Mouse (Mus musculus) urinary bladder, postnatal 4 days (tissue): Measurements from ENCODE around the gene Smoc1.

Experiments used
- DNase-seq, 2 experiments: peaks; one replicate each; pipeline ENCODE4 v3.0.0; 2021 to 2022; ENCODE audit warnings: low spot score in 2 of 2

Gene Smoc1

DNA sequence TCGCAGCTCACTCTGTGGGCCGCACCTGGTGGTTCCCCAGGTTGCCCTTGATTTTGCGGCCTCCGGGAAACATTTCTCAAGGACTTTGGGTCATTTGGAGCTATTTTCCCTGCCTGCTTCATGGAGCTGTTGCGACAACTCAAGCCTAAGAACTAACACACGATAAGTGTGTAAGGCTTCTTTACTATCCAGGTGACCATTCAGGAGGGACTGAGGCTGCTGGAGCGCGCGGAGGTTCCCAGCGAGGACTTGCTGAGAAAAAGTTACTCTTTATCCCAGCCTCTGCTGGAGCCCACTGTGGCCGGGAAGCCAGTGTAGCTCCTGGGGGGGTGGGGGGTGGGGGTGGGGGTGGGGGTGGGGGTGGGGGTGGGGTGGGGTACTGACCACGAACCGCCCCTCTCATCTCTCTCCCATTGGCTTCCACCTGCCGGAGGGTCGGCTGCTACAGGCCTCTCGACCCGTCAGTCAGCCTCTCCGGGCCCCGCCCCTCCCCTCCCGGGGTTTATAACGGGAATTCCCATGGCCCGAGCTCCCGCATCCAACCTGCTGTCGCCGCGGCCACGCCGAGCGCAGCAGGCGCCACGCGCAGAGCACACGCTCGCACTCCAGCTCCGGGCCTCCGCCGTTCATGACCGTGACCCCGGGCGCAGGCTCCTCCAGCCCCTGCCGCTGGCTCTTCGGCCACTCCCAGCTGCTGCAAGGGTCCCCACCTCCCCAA, at the start of gene Smoc1:
TSS of gene Smoc1 (plus strand) at position 532 of the 718 bp plus-strand sequence.
- DNase-seq, result peak; percentile 64 to 65

DNA sequence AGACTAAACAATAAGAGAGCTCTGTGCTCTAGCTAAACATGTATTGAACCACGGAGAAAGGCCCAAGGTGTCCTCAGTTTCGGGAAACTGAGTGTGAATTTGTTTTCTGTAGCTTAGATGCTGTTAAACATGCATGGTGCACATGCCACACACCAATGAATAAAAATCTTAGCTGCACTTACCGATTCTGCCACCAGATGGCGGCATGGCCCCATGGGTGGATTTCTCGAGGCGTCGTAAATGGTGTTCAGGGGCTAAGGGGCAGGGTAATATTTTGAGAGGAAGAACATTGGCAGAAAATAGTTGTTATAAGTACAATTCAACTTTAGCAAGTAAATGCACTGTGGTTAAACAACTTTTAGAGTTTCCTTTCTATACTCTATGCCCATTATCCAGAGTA, 44.3 kb upstream of the Smoc1 start:
- DNase-seq, result peak; percentile 35 to 76

GRCm38 (mm10) chr12:80983695-80984094, 42.9 kb upstream of the Smoc1 start:
- peak in 1 of 2 experiments; percentile 52 for DNase-seq

- DNase-seq, result no peak
Measured at GRCm38 (mm10) chr12:80986628-80987027, 40.0 kb upstream of the Smoc1 start.

GRCm38 (mm10) chr12:80988286-80988685, 38.3 kb upstream of the Smoc1 start:
- peak in 1 of 2 experiments; percentile 29 for DNase-seq

DNA sequence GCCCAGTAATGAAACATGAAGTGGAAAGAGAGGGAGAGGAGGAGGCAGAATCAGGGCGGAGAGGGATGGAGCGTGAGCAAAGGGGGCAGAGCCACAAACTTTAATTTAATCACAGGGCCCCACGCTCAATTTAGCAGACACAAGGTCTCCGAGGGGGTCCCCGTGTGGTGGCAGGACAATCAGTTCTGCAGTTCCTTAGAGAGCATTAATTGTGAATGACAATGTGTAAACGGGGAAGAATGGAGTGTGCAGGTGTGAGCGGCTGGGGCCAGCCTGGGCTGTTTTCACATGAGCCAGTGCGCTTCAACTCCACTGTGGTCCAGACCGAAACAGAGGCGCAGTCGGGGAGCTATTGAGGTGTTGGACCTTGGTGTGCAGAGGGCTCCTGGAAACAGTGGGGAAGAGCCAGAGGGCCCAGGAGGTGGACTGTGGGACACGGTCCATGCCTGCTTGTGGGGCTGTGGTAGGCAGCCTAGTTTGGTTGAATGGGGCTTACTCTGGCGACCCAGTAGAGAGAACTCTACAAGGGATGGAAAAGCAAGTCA, 35.6 kb upstream of the Smoc1 start:
- DNase-seq, result peak in 1 of 2 experiments; percentile 55

- DNase-seq, result peak in 1 of 2 experiments; percentile 52
Measured at GRCm38 (mm10) chr12:80991806-80992205, 34.8 kb upstream of the Smoc1 start.

GRCm38 (mm10) chr12:80992540-80993122, 34.0 kb upstream of the Smoc1 start:
- DNase-seq, result peak in 1 of 2 experiments; percentile 28

DNA sequence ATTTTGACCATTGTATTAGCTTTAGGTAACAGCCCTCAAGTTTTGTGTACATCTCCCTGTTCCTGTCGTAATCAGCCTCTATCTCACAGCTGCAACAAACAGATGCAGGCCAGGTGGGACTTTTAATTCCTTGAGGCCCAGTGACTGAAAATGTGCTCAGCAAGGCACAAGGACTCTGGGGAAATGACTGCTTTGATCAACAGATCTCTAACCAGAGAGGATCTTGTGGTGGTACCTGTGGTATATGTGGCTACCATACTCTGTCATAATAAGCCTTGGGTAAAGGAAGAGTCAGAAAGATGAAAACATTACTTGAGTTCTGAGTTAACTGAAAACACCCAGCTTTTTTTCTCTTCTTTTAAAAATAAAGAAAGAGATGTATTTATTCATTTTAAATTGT, 32.8 kb upstream of the Smoc1 start:
- DNase-seq, result peak in 1 of 2 experiments; percentile 26

DNA sequence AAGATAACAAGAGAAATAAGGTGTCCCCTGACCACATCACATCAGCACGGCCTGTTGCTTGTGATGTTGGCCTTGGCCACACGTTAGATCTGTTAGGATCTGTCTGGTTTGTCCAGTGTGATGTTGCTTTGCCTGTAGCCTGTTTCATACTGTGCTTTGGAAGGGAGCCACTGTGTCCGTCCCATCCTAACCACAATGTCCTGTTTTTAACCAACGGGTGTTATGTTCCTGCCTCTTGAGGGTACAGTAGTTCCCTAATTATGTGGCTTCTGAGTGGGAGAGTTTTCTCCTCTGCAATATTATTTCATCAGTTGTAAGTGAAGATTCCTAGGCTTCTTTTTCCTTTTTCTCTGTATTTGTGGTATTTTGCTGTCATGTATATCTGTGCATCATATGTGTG, 31.3 kb upstream of the Smoc1 start:
- no peak for DNase-seq

DNA sequence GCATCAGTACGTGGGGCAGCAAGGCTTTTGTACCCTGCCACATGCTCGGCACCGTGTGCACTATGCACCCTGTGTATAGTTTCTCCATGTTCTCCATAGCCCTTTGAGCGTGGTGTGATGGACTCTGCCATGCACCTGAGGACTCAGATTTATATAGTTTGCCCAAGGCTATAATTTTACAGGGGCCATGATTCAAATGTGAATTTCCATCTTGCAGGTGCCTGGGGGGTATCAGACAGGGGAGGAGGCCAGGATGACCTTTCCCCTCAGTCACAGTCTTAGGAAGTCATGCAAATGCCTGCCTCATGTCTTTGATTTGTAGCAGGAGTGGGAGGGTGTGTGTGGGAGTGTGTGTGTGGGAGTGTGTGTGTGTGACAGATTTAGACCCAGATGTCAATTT, 29.0 kb upstream of the Smoc1 start:
- DNase-seq, result no peak

- DNase-seq, result peak in 1 of 2 experiments; percentile 54
Measured at GRCm38 (mm10) chr12:80998528-80999221, 27.9 kb upstream of the Smoc1 start.

DNA sequence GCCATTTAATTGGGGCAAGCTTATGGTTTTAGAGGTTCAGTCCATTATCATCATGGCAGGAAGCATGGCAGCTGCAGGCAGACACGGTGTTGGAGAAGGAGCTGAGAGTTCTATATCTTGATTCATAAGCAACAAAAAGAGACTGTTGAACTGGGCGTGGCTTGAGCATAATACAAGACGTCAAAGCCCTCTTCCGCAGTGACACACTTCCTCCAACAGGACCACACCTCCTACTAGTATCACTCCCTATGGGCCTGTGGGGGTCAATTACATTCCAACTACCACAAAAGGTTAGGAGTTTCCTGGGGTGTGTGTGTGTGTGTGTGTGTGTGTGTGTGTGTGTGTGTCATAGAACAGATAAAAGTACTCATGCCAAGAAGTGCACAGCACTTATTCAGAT, 25.7 kb upstream of the Smoc1 start:
- peak in 1 of 2 experiments; percentile 34 for DNase-seq

DNA sequence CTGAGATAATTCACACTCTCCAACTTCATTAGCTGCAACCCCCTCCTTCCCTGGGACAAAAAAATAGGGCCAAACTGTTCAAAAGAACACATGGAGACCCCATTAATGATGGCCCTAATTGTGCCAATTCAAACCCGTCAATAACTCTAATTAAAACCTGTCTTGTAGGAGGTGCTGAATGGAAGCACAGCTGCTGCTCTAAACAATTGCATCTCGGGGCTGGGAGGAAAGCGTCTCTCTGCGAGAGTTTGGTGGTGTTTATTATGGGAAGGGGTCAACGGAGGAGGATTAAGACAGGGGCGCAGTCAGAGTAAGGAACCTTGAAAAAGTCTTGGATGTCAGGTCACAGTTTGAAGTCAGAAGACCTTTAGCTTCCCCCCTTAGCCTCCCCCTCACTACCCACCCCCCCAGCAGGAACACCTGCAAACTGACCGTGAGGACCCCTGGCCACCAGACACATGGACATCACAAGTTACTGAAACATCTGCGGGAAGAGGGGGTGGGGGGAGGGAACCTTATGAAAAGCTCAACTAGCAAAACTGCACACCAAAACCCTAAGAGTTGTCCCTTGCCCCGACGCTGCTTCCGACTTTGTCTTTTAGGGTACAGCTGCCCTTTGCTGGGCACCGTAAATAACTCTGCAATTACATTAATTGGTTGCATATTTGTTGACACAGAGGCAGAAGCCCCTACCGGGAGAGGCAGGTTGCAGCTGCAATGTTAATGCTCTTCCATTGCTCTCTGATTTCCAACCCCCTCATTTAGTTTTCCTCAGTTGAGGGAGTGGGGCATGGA, 23.6 kb upstream of the Smoc1 start:
- peak in 1 of 2 experiments; percentile 23 for DNase-seq

- no peak for DNase-seq
Measured at GRCm38 (mm10) chr12:81009813-81010212, 16.8 kb upstream of the Smoc1 start.

DNA sequence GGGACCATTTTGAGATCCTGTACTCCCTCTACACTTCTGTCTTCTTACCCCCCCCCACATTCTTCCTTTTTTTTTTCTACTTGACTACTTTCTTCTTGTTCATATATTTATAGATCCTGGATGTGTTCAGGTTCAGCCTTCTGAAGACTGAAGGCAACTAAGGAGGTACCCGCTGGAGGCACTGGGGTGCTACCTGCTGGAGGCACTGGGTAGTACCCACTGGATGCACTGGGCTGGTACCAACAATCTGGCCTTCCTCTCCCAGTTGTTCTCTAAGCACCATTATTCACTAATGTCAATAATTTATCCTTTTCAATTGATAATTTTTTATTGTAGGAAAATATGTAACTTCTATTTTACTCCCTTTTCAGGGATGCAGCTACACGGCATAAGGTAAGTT, 14.6 kb upstream of the Smoc1 start:
- DNase-seq, result no peak

GRCm38 (mm10) chr12:81013496-81013895, 13.1 kb upstream of the Smoc1 start:
- peak in 1 of 2 experiments; percentile 50 for DNase-seq

GRCm38 (mm10) chr12:81017624-81018023, 9.0 kb upstream of the Smoc1 start:
- no peak for DNase-seq

DNA sequence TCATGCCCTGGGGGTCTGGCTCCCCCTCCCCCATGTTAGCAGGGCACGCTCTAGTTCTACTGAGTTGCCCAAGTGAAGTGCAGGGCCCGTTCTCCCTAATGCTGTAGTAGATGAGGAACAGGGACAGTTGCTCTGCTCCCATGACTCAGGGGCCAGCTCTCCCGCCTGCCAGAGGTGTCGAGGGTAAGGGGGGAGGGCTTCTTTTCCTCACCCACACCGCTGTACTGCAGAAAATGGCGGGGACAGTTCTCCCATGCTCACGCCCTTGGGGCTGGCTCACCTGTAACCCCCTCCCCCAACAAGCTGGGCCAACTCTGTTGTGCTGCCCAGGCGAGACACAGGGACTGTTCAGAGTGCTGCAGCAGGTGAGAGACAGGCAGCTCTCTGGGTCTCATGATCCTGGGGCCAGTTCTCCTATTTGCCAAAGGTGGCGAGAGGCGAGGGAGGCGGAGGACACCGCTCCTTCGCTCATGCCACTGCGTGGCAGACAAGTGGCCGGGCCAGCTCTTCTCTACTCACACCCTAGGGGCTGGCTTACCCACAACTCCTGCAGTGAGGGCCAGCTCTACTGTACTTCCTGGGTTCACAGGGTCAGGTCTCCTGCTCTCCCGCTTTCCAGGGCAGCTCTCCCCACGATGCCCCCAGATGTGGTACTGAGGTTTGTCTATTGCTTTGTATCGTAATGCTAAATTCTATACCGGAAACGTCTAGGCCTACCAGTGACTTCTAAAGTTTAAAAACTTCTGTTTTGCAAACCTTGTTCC, 7.9 kb upstream of the Smoc1 start:
- no peak for DNase-seq

DNA sequence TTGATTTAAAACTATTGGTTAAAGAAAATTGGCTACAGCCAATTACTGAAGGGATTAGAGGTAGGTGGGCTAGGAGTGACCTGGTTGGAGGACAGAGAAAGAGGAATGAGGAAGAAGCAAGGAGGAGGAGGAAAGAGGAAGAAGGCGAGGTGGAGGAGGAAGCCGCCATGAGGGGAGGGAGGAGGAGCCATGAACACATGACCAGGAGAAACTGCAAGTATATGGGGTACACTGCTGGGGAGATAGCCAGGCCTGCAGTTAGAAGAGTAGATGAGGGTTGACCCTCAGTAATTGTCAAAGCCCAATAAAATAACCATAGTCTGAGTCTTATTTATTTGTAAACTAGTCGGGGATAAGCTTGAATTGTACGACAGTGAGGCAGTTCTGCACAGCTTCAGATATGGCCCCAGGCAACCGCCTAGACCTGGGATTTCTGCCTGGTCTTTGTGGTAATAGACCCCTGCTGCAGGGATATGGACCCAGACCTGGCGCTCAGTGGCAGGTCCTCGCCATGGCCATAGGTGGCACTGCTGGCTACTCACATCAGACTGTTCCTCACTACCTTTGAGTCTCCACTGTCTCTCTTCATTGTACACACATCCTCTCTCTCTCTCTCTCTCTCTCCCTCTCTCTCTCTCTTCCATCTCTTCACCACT, 7.2 kb upstream of the Smoc1 start:
- DNase-seq, result no peak
